Mouse (Mus musculus) gastrocnemius, postnatal 36 days (tissue): ENCODE data around the gene Ip6k3. TPM values are rescaled to one million over a fixed set of nuclear protein-coding genes. Genes with fewer than 3 reads are reported as not detected.
A peak's percentile ranks its signal among the peaks of the same experiment; 100 is the strongest.

Experiments used
- DNase-seq, 2 experiments: peaks; one replicate each; pipeline ENCODE4 v3.0.0; 2022
- intact Hi-C: fragments of 180-260 bp; cut with DNase I; formaldehyde crosslinking; loops from one replicate; pipeline ENCODE4 v1.15.1; 2025
- long read RNA-seq, 2 experiments: library from polyadenylated mRNA; stranded (forward); transcript quantifications; one replicate each; pipeline ENCODE4 v2.0.0; 2021
- total RNA-seq, 2 experiments: library from RNA; stranded (reverse); gene quantifications; 2 replicates each; pipeline ENCODE4 v1.2.3; 2021

Gene Ip6k3
- 10 to 100 TPM; 56.6 to 86.1 TPM for total RNA-seq
- long read RNA-seq, experiment 1, transcript Ip6k3-201 (6 exons, 2,342 nt), result major isoform, 59 of 96 reads
- long read RNA-seq, experiment 1, partial matches to known transcripts, result 37 of 96 reads
- long read RNA-seq, experiment 1, other reads (novel, unspliced or antisense), result 0 of 96 reads
- long read RNA-seq, experiment 2, transcript Ip6k3-201 (6 exons, 2,342 nt), result major isoform, 52 of 83 reads
- long read RNA-seq, experiment 2, partial matches to known transcripts, result 10 of 83 reads
- long read RNA-seq, experiment 2, other reads (novel, unspliced or antisense), result 21 of 83 reads

- peak; percentile 50 to 75 for DNase-seq
- intact Hi-C loops, result no loop called here
Observed at GRCm38 (mm10) chr17:27167545-27167944, at the start of gene Ip6k3. TSS of gene Ip6k3 (minus strand) at chr17:27167795.

DNA sequence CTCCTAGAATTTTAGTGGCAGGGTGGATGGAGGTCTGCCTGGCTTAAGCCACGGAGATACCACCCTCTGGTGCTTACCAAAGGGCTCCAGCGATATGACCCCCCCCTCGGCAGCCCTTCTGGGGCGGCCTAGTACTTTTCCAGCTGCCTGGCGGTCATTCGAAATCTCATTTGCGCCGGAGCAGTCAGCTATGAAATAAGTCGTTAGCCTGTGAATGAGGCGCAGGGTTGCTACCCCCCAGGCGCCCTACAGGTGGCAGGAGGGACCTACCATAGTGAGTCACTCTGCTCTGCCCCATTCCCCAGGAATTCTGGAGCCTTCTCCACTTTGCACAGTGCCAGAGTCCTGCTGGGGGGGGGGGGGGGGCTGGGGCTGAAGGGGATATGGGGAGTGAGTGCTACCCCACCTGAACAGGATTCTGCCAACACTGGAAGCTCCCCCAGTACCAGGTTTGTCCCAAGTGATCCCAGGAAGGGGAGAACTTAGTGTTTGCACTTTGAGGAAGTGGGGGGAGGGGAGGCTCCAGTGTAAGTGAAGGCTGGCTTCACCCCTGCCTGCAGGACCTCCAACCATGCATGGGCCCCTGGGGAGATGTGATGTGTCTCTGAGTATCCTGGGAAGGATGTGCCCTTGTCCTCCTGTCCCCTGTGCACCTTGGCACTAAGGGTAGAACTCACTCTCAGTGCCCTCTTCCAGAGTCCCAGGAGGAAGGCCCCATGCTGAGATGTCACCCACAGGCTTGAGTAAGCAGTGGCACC is 45.4 kb upstream of the Ip6k3 start:
- no peak for DNase-seq
- intact Hi-C loops, result loop anchor here (10.0 kb wide), 1 partner anchor 452 kb away; no protein-coding TSS in a partner anchor

DNA sequence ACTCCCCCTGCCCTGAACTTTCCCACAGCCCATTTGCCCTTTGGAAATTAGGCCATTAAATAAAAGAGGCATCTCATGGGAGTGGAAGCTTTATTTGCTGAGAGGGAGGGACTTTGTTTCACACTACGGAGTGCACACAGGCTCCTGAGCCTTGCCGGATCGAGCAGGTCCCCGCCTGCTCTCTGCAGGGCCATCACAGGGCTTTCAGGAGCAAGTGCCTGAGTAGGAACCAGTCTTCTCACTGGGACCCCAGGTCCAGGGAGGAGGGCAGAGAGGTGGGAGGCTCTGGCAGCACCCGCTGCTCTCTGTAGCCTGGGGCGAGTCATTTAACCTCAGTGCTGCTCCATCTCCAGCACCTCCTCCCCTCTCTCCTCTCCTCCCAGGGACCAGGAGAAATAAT is 44.4 kb upstream of the Ip6k3 start:
- no peak for DNase-seq
- intact Hi-C loops, result loop anchor here (10.0 kb wide), 1 partner anchor 453 kb away; no protein-coding TSS in a partner anchor

DNA sequence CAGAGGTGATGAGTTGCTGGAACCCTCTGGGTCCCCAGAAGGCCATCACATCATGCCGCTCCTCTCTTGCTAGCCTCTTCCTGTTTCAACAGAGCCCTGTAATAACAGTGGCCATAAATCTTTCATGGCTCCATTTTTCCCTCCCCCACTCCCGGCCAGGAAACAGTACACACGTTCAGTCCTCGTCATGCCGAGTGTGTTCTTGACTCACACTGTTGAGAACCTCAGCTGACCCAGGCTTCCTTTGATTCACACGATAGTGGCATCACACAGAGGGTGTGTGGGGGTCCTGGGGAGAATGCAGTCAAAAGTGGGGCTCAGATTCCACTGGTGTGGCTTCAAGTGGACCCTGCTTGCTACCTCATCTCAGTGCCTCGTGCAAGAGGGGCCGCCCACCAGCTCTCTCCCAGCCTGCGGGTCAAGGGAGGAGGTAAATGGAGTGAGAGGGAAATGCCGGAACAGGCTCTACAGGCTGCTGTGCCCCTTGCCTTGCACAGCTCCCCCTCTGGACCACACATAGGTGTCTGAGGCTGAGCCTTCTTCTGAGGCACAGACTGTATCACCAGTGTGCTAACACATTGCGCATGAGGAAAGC is 39.6 kb upstream of the Ip6k3 start:
- intact Hi-C loops, result loop anchor here (1.0 to 10.0 kb wide), 2 partner anchors 127 to 272 kb away; partner anchors contain the start of genes Cuta and Phf1

GRCm38 (mm10) chr17:27204075-27204909 is 36.7 kb upstream of the Ip6k3 start, which contains the start of gene Lemd2:
TSS of gene Lemd2 (minus strand) at chr17:27204469.
- intact Hi-C loops, result loop anchor here (10.0 kb wide), 1 partner anchor 269 kb away; the partner anchor contains the start of genes Cuta and Phf1
- peak; percentile 95 to 97 for DNase-seq

More for the DNA sequence above, 39.6 kb upstream of the Ip6k3 start:
- DNase-seq, result no peak

DNA sequence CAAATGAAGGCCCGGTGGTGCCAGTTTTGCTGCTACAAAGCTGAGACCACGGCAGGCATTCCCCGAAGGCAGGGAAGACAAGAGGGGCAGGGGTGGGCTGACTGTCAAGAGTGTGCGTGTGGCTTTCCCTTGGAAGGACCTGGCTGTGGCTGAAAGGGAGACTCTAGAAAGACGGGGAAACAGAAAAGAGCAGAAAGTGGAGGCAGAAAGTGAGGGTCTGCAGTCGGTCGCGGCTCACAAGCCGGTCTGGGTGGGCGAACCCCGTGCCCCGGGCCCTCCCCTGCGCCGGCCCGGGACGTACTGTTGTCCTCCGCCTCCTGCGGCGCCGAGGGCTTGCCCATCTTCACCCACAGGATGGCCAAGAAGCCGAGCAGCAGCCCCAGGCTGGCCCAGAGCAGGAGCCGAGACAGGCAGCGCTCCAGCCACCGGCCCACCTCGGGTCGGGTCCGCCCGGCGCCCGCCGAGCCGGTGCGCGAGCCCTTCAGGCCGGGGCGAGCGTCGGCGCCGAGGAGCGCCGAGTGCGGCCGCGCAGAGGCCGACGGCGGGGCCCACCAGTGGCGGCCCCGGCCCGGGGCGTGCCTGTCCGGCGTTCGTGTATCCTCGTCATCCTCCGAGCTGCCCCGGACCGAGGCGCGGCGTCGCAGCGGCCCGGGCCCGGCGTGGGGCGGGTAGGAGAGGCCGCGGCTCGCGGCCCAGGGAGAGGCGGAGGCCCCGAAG is 35.9 kb upstream of the Ip6k3 start:
- intact Hi-C loops, result loop anchor here (10.0 kb wide), 1 partner anchor 269 kb away; the partner anchor contains the start of genes Cuta and Phf1
- no peak for DNase-seq

- no peak for DNase-seq
Observed at GRCm38 (mm10) chr17:27202919-27203357, 35.3 kb upstream of the Ip6k3 start.

GRCm38 (mm10) chr17:27201981-27202380 is 34.4 kb upstream of the Ip6k3 start:
- intact Hi-C loops, result loop anchor here (10.0 kb wide), 1 partner anchor 267 kb away; the partner anchor contains the start of genes Cuta and Phf1

More at GRCm38 (mm10) chr17:27202919-27203357, 35.3 kb upstream of the Ip6k3 start:
- intact Hi-C loops, result loop anchor here (10.0 kb wide), 1 partner anchor 268 kb away; the partner anchor contains the start of genes Cuta and Phf1

DNA sequence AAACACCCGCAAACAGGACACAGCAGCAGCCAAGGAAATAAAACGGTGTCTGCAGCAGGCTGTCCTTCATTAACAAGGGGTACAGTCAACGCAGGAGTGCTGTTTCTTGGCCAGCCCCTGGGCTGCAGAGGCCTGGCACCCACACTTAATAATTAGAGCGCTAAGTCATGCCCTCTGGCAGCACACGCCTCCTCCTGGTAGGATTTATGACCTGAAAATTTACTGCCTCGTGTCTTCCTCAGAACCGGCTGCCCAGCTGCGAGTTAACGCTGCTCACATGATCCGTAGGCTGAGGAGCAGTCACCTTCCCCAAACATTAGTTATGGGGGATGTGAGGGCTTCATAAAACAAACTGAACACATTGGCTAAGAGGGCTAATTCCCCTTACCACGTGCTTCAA is 33.2 kb upstream of the Ip6k3 start:
- intact Hi-C loops, result loop anchor here (10.0 kb wide), 1 partner anchor 266 kb away; the partner anchor contains the start of genes Cuta and Phf1
- DNase-seq, result no peak

More at GRCm38 (mm10) chr17:27201981-27202380, 34.4 kb upstream of the Ip6k3 start:
- no peak for DNase-seq

- intact Hi-C loops, result loop anchor here (10.0 kb wide), 1 partner anchor 265 kb away; the partner anchor contains the start of genes Cuta and Phf1
Observed at GRCm38 (mm10) chr17:27199864-27200263, 32.3 kb upstream of the Ip6k3 start.

GRCm38 (mm10) chr17:27199205-27199604 is 31.6 kb upstream of the Ip6k3 start:
- intact Hi-C loops, result no loop called here
- DNase-seq, result no peak

More at GRCm38 (mm10) chr17:27199864-27200263, 32.3 kb upstream of the Ip6k3 start:
- DNase-seq, result no peak

- no peak for DNase-seq
- intact Hi-C loops, result no loop called here
Observed at GRCm38 (mm10) chr17:27196206-27196605, 28.6 kb upstream of the Ip6k3 start.

DNA sequence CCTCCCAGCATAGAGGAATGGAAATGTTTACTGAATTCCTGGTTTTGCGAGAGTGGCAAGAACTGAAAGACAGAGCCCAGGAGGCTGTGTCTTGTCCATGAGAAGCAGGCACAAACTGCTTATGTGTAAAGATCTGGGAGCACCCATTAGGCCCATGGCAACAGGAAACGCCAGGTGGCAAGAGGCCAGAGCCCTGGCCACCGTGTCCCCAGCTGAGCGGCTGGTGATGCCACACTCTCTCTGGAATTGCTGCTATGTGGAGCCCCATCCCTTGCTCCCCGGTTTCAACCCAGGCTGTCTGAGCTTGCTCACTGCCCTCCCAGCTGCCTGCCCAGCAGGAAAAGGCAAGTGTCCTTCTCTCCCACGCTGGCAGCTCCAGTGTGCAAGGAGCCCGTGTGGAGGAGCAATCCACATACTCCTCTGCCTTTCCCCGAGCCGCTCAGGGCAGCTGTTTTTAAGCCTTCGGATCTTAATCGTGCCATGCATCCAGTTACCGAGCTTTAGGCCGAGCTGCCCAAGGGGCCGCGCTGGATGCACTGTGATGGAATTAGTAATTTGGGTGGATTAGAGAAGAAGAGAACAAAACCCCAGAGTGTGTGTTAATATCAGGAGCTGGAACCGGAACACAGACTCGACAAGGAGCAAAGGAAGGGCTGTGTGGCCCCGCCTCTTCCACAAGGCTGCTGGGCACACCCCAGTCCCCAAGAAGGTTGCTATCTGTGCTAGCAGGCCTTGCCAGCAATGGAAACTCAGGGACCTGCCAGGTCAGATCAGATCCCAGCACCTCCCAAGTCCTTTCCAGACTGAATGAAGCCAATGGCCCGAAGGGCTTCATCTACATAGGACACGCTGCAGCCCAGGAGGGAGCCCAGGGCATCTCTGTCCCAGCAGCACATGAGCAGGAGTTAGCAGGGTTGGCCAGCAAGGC is 26.9 kb upstream of the Ip6k3 start:
- no peak for DNase-seq
- intact Hi-C loops, result no loop called here

DNA sequence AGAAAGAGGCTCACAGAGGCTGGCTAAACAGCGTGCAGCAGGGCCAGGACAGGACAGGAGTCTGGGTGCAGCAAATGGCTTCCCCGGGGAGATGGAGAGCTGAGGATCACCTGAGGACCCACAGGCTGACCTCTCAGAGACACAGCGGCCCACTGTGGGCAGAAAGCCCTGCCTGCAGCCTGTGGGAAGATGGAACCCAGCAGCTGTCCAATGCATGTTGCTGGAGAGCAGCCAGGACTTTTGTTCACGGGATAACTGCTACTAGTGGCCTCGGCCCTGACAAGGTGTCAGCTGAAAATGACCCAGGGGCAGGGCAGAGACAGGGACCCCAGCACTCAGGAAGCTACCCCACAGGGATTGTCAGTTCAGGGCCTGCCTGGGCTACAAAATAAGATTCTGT is 24.2 kb upstream of the Ip6k3 start:
- no peak for DNase-seq
- intact Hi-C loops, result loop anchor here (2.0 kb wide), 1 partner anchor 327 kb away; no protein-coding TSS in a partner anchor

- DNase-seq, result no peak
- intact Hi-C loops, result loop anchor here (2.0 kb wide), 1 partner anchor 328 kb away; no protein-coding TSS in a partner anchor
Observed at GRCm38 (mm10) chr17:27191189-27191588, 23.6 kb upstream of the Ip6k3 start.

GRCm38 (mm10) chr17:27189640-27190216 is 22.1 kb upstream of the Ip6k3 start:
- intact Hi-C loops, result loop anchor here (2.0 kb wide), 1 partner anchor 329 kb away; no protein-coding TSS in a partner anchor
- no peak for DNase-seq

DNA sequence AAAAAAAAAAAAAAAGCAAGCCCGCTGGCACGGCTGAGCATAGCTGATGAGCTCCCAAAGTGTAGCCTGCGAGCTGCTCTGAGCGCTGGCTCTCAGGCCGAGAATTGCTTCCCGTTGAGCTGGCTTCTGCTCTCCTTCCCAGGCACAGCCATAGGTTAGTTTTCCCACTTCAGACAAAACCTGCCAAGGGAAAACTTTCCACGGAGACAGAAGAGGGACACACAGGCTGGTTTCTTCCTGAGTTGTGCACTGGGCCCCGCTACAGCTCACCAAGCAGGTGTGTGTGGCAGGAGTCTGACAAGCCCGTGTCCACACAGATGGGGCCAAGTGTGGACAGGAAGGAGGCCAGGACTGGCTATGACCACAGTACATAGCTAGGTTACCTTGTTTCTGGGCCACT is 21.3 kb upstream of the Ip6k3 start:
- DNase-seq, result no peak
- intact Hi-C loops, result no loop called here
